Mouse (Mus musculus) retina, postnatal 7 days (tissue): Measurements from ENCODE around the gene Slc6a11.

Experiments
- DNase-seq: peaks from one replicate; pipeline ENCODE4 v3.0.0-alpha.2; 2012; ENCODE audit warnings: low read depth, low spot score

Gene Slc6a11

GRCm38 (mm10) chr6:114131122-114131872 is at the start of gene Slc6a11:
Slc6a11 (plus strand) TSS chr6:114131241.
- DNase-seq = peak; percentile 39

- no peak for DNase-seq
These were observed 43.9 kb upstream of the Slc6a11 start for GRCm38 (mm10) chr6:114087106-114087505.

- peak; percentile 61 for DNase-seq
These were observed 41.4 kb upstream of the Slc6a11 start for GRCm38 (mm10) chr6:114089626-114090025.

- no peak for DNase-seq
These were observed 38.8 kb upstream of the Slc6a11 start for GRCm38 (mm10) chr6:114092216-114092615.

- DNase-seq = peak; percentile 34
These were observed 36.8 kb upstream of the Slc6a11 start for GRCm38 (mm10) chr6:114094251-114094650.

- DNase-seq = no peak
These were observed 34.5 kb upstream of the Slc6a11 start for GRCm38 (mm10) chr6:114096574-114096973.

GRCm38 (mm10) chr6:114101923-114102322 is 29.1 kb upstream of the Slc6a11 start:
- DNase-seq = no peak

GRCm38 (mm10) chr6:114119507-114119906 is 11.5 kb upstream of the Slc6a11 start:
- DNase-seq = no peak

- no peak for DNase-seq
These were observed 5.5 kb upstream of the Slc6a11 start for GRCm38 (mm10) chr6:114125530-114125929.

GRCm38 (mm10) chr6:114132472-114132871 is 1.4 kb downstream of the Slc6a11 start:
- DNase-seq = no peak

GRCm38 (mm10) chr6:114132916-114133315 is 1.9 kb downstream of the Slc6a11 start:
- no peak for DNase-seq

GRCm38 (mm10) chr6:114138970-114139369 is 7.9 kb downstream of the Slc6a11 start:
- no peak for DNase-seq

- DNase-seq = no peak
These were observed 10.4 kb downstream of the Slc6a11 start for GRCm38 (mm10) chr6:114141481-114141880.

- no peak for DNase-seq
These were observed 11.4 kb downstream of the Slc6a11 start for GRCm38 (mm10) chr6:114142480-114142879.

GRCm38 (mm10) chr6:114143544-114143943 is 12.5 kb downstream of the Slc6a11 start:
- DNase-seq = no peak

- no peak for DNase-seq
These were observed 13.5 kb downstream of the Slc6a11 start for GRCm38 (mm10) chr6:114144447-114145105.

GRCm38 (mm10) chr6:114145650-114146329 is 14.7 kb downstream of the Slc6a11 start:
- DNase-seq = no peak

GRCm38 (mm10) chr6:114155720-114156119 is 24.7 kb downstream of the Slc6a11 start:
- no peak for DNase-seq

- DNase-seq = no peak
These were observed 27.8 kb downstream of the Slc6a11 start for GRCm38 (mm10) chr6:114158811-114159210.

GRCm38 (mm10) chr6:114160732-114161131 is 29.7 kb downstream of the Slc6a11 start:
- DNase-seq = no peak

GRCm38 (mm10) chr6:114174052-114174397 is 43.0 kb downstream of the Slc6a11 start:
- no peak for DNase-seq

- no peak for DNase-seq
These were observed 43.5 kb downstream of the Slc6a11 start for GRCm38 (mm10) chr6:114174398-114175140.
